Mouse (Mus musculus) heart, postnatal 0 days (tissue): ENCODE measurements around the gene Srms. TPM values are rescaled to one million over a fixed set of nuclear protein-coding genes. Genes with fewer than 3 reads are reported as not detected.

Source experiments
- ATAC-seq: fragments of 200-750 bp; cut with Nextera tagmentation; 2 replicates; pipeline ENCODE4 v1.8.0; 2017; ENCODE audit warnings: low read depth, moderate number of reproducible peaks, moderate library complexity; ENCODE audit not compliant: insufficient read depth
- DNase-seq: peaks from one replicate; pipeline ENCODE4 v3.0.0-alpha.2; 2016; ENCODE audit warnings: low spot score
- H3K27ac ChIP-seq: fragments of 300-500 bp; sonication (generic); 2 replicates; pipeline ENCODE4 v1.5.1; 2014; ENCODE audit warnings: low read depth, mild to moderate bottlenecking
- H3K27me3 ChIP-seq: fragments of 300-500 bp; sonication (generic); 2 replicates; pipeline ENCODE4 v1.6.1; 2014; ENCODE audit warnings: low read length, mixed read lengths; ENCODE audit not compliant: control insufficient read depth, insufficient read depth
- H3K36me3 ChIP-seq: fragments of 300-500 bp; sonication (generic); replicated peaks from 2 replicates; pipeline ENCODE4 v1.6.1; 2014; ENCODE audit warnings: low read length, mixed read lengths; ENCODE audit not compliant: control insufficient read depth, insufficient read depth
- H3K4me1 ChIP-seq: fragments of 300-500 bp; sonication (generic); 2 replicates; pipeline ENCODE4 v1.6.1; 2014; ENCODE audit warnings: antibody characterized with exemption; ENCODE audit not compliant: control insufficient read depth, insufficient read depth
- H3K4me2 ChIP-seq: fragments of 300-500 bp; sonication (generic); 2 replicates; pipeline ENCODE4 v1.6.1; 2014; ENCODE audit warnings: low read depth, mild to moderate bottlenecking, low read length, moderate library complexity
- H3K4me3 ChIP-seq: fragments of 300-500 bp; sonication (generic); 2 replicates; pipeline ENCODE4 v1.5.1; 2014; ENCODE audit warnings: low read depth, low read length
- H3K9ac ChIP-seq: fragments of 300-500 bp; sonication (generic); replicated peaks from 2 replicates; pipeline ENCODE4 v1.6.1; 2014; ENCODE audit warnings: low read depth, low read length, mixed read lengths
- H3K9me3 ChIP-seq: fragments of 300-500 bp; sonication (generic); replicated peaks from 2 replicates; pipeline ENCODE4 v1.6.1; 2016; ENCODE audit warnings: low read length; ENCODE audit not compliant: control insufficient read depth
- CTCF ChIP-seq: IDR thresholded peaks from 2 replicates; pipeline ENCODE4 v1.5.1; 2016; ENCODE audit warnings: antibody characterized with exemption, control low read depth, low read depth
- EP300 ChIP-seq: IDR thresholded peaks from 2 replicates; pipeline ENCODE4 v1.6.1; 2016; ENCODE audit warnings: antibody characterized with exemption, low read depth
- WGBS: fragments of 180-500 bp; shearing (Covaris S2); extraction: QIAGEN DNeasy Blood & Tissue Kit; methylation state at CpG from one replicate; pipeline ENCODE4 v1.1.7; 2014; 5-methylcytosine and 5-hydroxymethylcytosine counted together
- polyA plus RNA-seq: library from polyadenylated mRNA; unstranded; fragments of >200 nt; fragmentation: Nextera tagmentation; extraction: Ambion mirVana; gene quantifications from 2 replicates; pipeline ENCODE4 v1.2.1, GENCODE M21; 2015
- total RNA-seq: library from RNA; depleted of rRNA; stranded (reverse); fragments of >200 nt; gene quantifications from 2 replicates; pipeline ENCODE4 v1.2.3, GENCODE M21; 2014; ENCODE audit warnings: low replicate concordance

The Srms gene
- total and polyA plus RNA-seq, 2 experiments from 2014 or later: 0.08 TPM; not detected in 1

DNA sequence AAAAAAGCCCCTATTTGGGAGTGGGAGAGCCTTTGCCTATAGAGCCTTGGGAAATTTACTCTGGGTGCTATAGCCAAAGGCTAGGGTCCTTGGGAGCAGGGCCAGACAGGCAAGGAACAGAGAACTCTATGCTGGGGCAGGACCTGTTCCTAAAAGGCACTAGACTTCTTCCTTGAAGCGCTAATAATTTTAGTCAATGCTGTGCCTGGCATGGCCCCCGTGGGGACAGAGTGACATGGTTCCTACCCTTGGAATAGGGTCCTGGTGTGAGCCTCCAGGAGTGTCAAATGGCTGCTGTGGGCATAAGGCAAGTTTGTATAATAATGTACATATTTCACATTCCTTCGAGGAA is 29.3 kb upstream of the Srms start:
- Histone ChIP-seq H3K27ac (no peak overlapping the region), H3K9ac (peak overlapping the region; percentile 69; the same call in 1 of the 2 replicates), H3K4me2 (peak overlapping the region; percentile 65), H3K4me3 (peak overlapping the region; percentile 61), H3K36me3 (peaks cover 9% of the 10 kb centered on the region; the same call in 1 of the 2 replicates), H3K27me3 (no peaks in the 10 kb centered on the region), H3K4me1 (0 out of 2 replicates have a peak, but pooled peaks cover 9% of the 10 kb centered on the region), H3K9me3 (no peaks in the 10 kb centered on the region)
- peak; percentile 15; the same call in 1 of the 2 replicates for ATAC-seq
- WGBS: 71% methylated on average over 3 of the region's 3 CpGs
- no peak for TF ChIP-seq CTCF
- no peak for TF ChIP-seq EP300
- DNase-seq: no peak

DNA sequence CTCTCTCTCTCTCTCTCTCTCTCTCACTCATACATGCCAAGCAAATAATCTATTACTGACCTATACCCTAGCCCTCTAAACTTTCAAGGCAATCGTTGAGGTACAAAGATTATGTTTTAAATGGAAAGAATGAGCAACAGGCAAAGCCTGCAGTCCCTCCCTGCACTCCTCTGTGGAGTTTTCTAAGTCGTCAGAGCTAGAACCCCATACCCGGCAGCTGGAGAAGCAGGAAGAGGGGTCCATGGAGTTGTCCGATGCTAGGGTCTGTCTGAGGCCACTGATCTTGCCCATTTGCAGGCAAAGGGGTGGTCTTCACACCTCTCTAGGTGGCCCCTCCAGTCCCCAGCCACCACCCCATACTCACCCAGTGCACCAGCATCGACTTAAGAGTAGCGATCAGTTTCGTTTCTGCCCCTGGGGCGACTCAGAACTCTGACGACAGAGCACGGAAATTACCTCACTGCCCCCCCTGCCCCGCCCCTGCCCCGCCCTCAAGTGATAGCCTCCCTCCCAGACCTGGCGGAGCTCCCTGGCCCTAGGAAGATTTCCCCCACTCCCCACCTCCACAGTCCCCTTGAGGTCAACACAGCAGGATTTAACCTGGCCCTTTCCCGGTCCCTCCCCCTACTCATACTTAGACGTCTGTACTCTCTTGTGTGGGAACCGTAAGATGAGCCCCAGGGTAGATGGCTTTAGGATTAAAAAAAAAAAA is 28.8 kb upstream of the Srms start, which contains the start of gene Helz2:
TSS of gene Helz2 (minus strand) at position 426 of the 712 bp plus-strand sequence.
- peak; percentile 65 for DNase-seq
- 4% methylated on average over 16 of the region's 16 CpGs for WGBS
- peaks cover 13% of the 10 kb centered on the region for H3K36me3 ChIP-seq
- ATAC-seq: peak; percentile 83
- TF ChIP-seq CTCF (no peak), EP300 (no peak)
- no peaks in the 10 kb centered on the region for H3K9me3 ChIP-seq
- 0 out of 2 replicates have a peak, but pooled peaks cover 9% of the 10 kb centered on the region for H3K4me1 ChIP-seq
- H3K9ac ChIP-seq: peak within 1 kb of the TSS; percentile 69
- peak within 1 kb of the TSS; percentile 61 for H3K4me3 ChIP-seq
- no peaks in the 10 kb centered on the region for H3K27me3 ChIP-seq
- H3K27ac ChIP-seq: 0 out of 2 replicates have a peak within 1 kb of the TSS, but pooled peaks have one; percentile 56
- peak within 1 kb of the TSS; percentile 65 for H3K4me2 ChIP-seq

DNA sequence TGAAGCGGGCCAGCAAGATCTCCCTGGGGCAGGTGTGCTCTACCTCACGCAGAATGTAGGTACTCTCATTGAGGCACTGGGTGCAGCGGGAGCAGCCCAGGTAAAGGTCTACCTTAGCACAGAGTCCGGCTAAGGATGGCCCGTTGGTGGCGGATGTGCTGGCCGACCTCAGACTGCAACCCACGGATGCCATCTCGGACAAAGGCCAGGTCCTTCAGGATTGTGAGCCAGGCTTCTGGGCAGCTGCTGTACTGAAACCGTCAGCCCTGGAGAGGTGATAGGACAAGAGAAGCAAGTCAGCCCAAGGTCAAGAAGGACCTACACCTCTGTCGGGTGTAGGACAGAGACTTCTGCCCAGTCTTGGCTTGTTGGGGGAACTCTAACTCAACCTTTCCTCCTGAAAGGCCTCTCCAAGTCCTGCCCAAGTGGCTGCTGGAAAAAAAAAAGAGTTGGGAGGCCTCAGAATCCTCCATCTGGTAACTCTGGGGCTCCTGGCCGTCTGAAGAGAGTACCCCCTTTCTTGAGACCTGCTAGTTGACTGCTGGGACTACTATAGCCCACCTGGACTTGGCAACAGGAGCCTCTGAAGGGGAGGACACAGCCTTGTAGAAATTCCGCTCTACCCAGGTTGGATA is 27.9 kb upstream of the Srms start:
- no peak overlapping the region for H3K27ac ChIP-seq
- no peaks in the 10 kb centered on the region for H3K9me3 ChIP-seq
- ATAC-seq: no peak
- peak overlapping the region; percentile 65 for H3K4me2 ChIP-seq
- H3K27me3 ChIP-seq: no peaks in the 10 kb centered on the region
- H3K36me3 ChIP-seq: peaks cover 21% of the 10 kb centered on the region
- 84% methylated on average over 13 of the region's 13 CpGs for WGBS
- peak overlapping the region; percentile 61 for H3K4me3 ChIP-seq
- H3K9ac ChIP-seq: peak overlapping the region; percentile 69
- TF ChIP-seq CTCF (no peak), EP300 (no peak)
- no peak for DNase-seq
- 0 out of 2 replicates have a peak, but pooled peaks cover 9% of the 10 kb centered on the region for H3K4me1 ChIP-seq

DNA sequence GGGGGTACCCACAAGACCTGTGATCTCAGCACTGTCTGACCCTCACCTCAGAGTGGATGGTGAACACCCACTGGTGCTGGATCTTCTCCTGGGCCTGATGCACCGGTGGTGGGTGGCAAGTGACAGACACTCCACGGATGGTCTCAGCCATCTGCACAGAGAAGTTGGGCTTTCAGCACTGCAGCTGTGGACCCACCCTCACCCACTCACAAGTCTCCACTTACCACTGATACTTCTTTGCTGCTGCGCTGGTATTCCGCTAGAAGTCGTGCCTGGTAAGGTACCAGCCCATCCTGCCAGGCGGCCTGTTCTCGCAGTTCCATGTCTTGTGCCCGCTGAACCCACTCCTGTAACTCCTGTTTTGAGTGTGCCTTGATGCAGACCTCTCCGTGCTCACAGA is 26.3 kb upstream of the Srms start:
- Histone ChIP-seq H3K36me3 (peaks cover 34% of the 10 kb centered on the region), H3K9me3 (no peaks in the 10 kb centered on the region), H3K27ac (no peak overlapping the region), H3K27me3 (no peaks in the 10 kb centered on the region), H3K9ac (no peak overlapping the region), H3K4me1 (0 out of 2 replicates have a peak, but pooled peaks cover 9% of the 10 kb centered on the region), H3K4me2 (peak overlapping the region; percentile 65), H3K4me3 (no peak overlapping the region)
- TF ChIP-seq EP300 (no peak), CTCF (no peak)
- ATAC-seq: no peak
- DNase-seq: no peak
- 85% methylated on average over 9 of the region's 9 CpGs for WGBS

DNA sequence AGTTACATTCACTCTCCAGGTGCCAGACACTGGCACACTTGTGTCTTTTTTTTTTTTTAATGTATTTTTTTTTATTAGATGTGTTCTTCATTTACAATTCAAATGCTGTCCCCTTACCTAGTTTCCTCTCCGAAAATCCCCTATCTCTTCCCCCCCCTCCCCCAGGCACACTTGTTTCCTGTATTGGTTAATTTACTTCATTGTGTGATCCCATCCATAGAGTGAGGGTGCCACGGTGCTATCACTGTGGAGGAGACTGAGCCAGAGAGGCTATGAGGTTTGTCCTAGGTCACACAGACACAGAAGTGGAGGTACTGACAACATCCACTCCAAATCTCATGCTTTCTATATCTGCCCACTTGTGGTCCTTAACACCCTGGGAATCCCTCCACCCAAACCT is 25.9 kb upstream of the Srms start:
- no peaks in the 10 kb centered on the region for H3K27me3 ChIP-seq
- TF ChIP-seq CTCF: no peak
- TF ChIP-seq EP300: no peak
- no peak for ATAC-seq
- H3K36me3 ChIP-seq: peaks cover 34% of the 10 kb centered on the region
- no peak overlapping the region for H3K27ac ChIP-seq
- H3K9me3 ChIP-seq: no peaks in the 10 kb centered on the region
- no peak overlapping the region for H3K9ac ChIP-seq
- H3K4me3 ChIP-seq: no peak overlapping the region
- 56% methylated on average over 2 of the region's 2 CpGs for WGBS
- no peak for DNase-seq
- H3K4me2 ChIP-seq: peak overlapping the region; percentile 19; the same call in 1 of the 2 replicates
- H3K4me1 ChIP-seq: 0 out of 2 replicates have a peak, but pooled peaks cover 9% of the 10 kb centered on the region
